Mouse (Mus musculus): ENCODE measurements around the gene Pgrmc1. TPM values are rescaled to one million over a fixed set of nuclear protein-coding genes. Genes with fewer than 3 reads are reported as not detected.

Gene Pgrmc1
- polyA plus RNA-seq, 1 experiment = 127 TPM

DNA sequence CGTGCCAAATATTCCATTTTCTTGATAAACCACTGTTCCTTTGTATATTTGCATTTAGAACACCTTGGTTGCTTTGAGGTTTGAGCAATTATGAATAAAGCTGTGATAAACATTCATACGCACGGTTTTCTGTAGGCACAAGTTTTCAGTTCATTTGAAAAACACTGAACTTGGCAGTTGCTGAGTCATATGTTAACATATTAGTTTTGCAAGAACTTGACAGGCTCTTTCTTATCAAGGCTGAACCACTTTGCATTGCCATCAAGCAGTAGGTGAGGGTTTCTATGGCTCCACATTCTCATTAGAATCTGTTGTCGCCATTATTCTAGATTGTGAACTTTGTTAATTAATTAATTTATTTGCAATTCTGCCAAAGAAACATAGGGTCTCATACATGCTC, 37.8 kb upstream of the Pgrmc1 start:
- 81% methylated on average over 4 of the region's 4 CpGs for WGBS
- DNase-seq = no peak
- H3K4me1 ChIP-seq (ENCODE audit: control insufficient read depth, insufficient read depth, low read length) = no peaks in the 10 kb centered on the region
- H3K36me3 ChIP-seq (ENCODE audit: control insufficient read depth, insufficient read depth, low read length) = no peaks in the 10 kb centered on the region
- TF ChIP-seq CTCF (conservative IDR thresholded peaks at IDR 0.05; ENCODE audit: insufficient read depth, insufficient read length, low read depth, low read length) (no peak), POLR2A (IDR thresholded peaks at IDR 0.05; ENCODE audit: low read depth, low read length) (no peak)
- H3K27me3 ChIP-seq (replicated peaks; ENCODE audit: control insufficient read depth, insufficient read depth, low read length) = no peaks in the 10 kb centered on the region
- no peak overlapping the region for H3K4me3 ChIP-seq (ENCODE audit: insufficient read depth, low read depth, low read length)
- no peak overlapping the region for H3K27ac ChIP-seq (ENCODE audit: insufficient read depth, low read depth, low read length)

DNA sequence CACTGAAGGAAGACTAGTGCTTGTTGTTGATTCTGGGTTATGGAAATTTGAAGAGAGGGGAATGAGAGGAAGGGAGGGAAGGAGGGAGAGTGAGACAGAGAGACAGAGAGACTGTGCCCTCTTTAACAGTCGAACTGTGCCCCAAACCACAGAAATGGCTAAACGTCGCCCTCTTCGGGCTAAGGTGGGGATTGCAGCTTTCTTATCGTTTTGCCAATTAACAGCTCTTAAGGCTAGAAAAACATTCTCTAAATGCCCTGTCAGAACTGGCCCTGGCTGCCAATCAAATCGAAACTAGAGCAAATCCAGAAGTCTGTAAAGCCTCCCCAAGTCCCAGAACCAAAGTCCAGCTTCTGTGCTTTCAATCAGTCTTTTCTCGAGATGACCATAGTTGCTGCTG, 36.4 kb upstream of the Pgrmc1 start:
- TF ChIP-seq CTCF (conservative IDR thresholded peaks at IDR 0.05; ENCODE audit: insufficient read depth, insufficient read length, low read depth, low read length) (peak; percentile 70), POLR2A (IDR thresholded peaks at IDR 0.05; ENCODE audit: low read depth, low read length) (no peak)
- Histone ChIP-seq H3K27ac (ENCODE audit: insufficient read depth, low read depth, low read length) (no peak overlapping the region), H3K27me3 (replicated peaks; ENCODE audit: control insufficient read depth, insufficient read depth, low read length) (no peaks in the 10 kb centered on the region), H3K4me1 (ENCODE audit: control insufficient read depth, insufficient read depth, low read length) (no peaks in the 10 kb centered on the region), H3K36me3 (ENCODE audit: control insufficient read depth, insufficient read depth, low read length) (no peaks in the 10 kb centered on the region), H3K4me3 (ENCODE audit: insufficient read depth, low read depth, low read length) (no peak overlapping the region)
- DNase-seq = peak; percentile 71
- WGBS = 3% methylated on average over 7 of the region's 7 CpGs

DNA sequence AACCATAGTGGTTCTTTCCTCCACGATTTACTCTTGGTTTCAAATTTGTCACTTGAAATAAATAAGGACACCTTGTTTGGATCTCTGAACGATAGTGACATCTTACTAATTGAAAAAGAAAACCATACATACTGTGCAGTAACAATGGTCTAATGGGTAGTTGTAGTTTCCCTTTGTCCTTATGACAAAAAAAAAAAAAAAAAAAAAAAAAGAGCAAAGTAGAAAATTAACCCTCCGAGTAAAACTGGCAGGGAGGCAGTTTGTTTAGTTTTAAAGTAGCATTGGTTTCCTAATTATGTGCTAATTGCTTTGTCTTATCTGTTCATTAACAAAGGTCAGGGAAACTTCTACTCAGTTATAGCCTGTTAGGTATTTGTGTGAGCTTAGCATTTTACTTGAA, 35.9 kb upstream of the Pgrmc1 start:
- no peaks in the 10 kb centered on the region for H3K36me3 ChIP-seq (ENCODE audit: control insufficient read depth, insufficient read depth, low read length)
- no peaks in the 10 kb centered on the region for H3K4me1 ChIP-seq (ENCODE audit: control insufficient read depth, insufficient read depth, low read length)
- no peak for TF ChIP-seq POLR2A (IDR thresholded peaks at IDR 0.05; ENCODE audit: low read depth, low read length)
- no peak for TF ChIP-seq CTCF (conservative IDR thresholded peaks at IDR 0.05; ENCODE audit: insufficient read depth, insufficient read length, low read depth, low read length)
- H3K27ac ChIP-seq (ENCODE audit: insufficient read depth, low read depth, low read length) = no peak overlapping the region
- H3K4me3 ChIP-seq (ENCODE audit: insufficient read depth, low read depth, low read length) = no peak overlapping the region
- WGBS = 13% methylated on average over 3 of the region's 3 CpGs
- no peaks in the 10 kb centered on the region for H3K27me3 ChIP-seq (replicated peaks; ENCODE audit: control insufficient read depth, insufficient read depth, low read length)
- DNase-seq = peak; percentile 4

DNA sequence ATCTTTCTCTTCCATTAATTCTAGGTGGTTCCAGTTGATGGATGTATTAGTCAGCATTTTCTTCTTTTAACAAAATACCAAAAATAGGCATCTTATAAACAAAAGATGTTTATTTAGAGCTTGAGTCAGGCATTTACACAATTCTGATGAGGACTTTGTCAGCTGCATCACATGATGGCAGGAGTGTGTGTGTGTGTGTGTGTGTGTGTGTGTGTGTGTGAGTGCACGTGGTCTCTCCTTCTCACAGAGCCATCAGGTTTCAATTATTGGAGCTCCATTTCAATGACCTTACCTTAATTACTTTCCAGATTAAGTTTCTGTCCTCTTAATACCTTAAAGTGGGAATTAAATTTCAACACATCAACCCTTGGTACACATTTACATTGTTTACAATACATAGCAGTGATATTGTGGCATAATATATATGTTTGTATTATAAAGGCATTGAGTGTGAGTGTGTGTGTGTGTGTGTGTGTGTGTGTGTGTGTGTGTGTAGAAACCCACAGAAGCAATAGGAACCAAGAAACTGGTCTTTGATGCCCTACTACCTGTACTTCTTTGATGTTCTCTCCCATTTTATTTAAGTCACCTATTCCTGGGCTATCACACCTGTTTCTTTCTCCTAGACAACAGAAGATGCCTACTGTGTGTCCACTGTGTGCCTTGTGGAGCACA, 11.2 kb upstream of the Pgrmc1 start:
- 69% methylated on average over 1 of the region's 1 CpGs for WGBS

DNA sequence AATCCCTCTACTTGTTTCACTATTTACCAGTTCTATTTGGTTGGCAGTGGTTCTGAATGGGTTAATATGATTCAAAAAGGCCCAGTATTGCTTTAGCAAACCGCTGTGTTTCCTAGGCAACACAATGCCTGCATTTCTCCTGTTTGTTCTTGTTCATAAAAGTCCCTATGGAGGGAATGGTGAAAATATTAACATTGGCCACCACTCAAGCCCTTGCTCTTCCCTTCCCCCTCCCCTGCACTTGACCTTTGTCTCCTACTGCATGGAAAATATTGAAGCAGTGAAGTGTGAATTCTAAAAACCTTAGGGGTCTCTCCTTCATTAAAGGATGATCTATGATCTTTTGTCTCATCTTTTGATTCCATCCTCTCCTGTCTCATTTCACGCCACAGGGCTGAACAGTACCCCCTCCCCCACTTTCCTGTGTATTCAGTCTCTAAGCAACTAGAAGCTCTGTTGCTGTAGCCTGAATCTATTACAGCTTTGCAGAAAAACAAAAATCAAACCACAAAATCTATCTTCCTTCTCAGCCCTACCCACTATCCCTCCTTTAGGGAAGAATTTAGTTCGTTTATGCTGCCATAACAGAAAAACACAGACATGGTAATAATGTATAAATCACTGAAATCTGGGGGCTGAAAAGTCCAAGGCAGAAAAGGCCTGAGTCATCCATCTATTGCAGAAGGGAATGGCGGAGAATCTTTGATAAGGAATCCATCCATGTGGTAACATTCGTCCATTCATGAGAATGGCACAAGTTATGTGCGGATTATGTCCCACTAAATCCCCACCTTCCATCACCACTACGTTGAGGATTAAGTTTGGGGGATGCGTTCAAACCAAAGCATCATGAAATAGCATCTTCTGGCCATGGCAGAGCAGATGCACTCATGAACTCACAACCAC, 10.4 kb upstream of the Pgrmc1 start:
- WGBS = 76% methylated on average over 8 of the region's 8 CpGs
- Histone ChIP-seq H3K27ac (ENCODE audit: insufficient read depth, low read depth, low read length) (no peak overlapping the region), H3K27me3 (replicated peaks; ENCODE audit: control insufficient read depth, insufficient read depth, low read length) (no peaks in the 10 kb centered on the region), H3K36me3 (ENCODE audit: control insufficient read depth, insufficient read depth, low read length) (no peaks in the 10 kb centered on the region), H3K4me1 (ENCODE audit: control insufficient read depth, insufficient read depth, low read length) (no peaks in the 10 kb centered on the region), H3K4me3 (ENCODE audit: insufficient read depth, low read depth, low read length) (no peak overlapping the region)
- no peak for TF ChIP-seq CTCF (conservative IDR thresholded peaks at IDR 0.05; ENCODE audit: insufficient read depth, insufficient read length, low read depth, low read length)
- TF ChIP-seq POLR2A (IDR thresholded peaks at IDR 0.05; ENCODE audit: low read depth, low read length) = no peak
- no peak for DNase-seq

More for the DNA sequence above, 11.2 kb upstream of the Pgrmc1 start:
- H3K27me3 ChIP-seq (replicated peaks; ENCODE audit: control insufficient read depth, insufficient read depth, low read length) = no peaks in the 10 kb centered on the region
- no peak overlapping the region for H3K27ac ChIP-seq (ENCODE audit: insufficient read depth, low read depth, low read length)
- no peaks in the 10 kb centered on the region for H3K4me1 ChIP-seq (ENCODE audit: control insufficient read depth, insufficient read depth, low read length)
- H3K36me3 ChIP-seq (ENCODE audit: control insufficient read depth, insufficient read depth, low read length) = no peaks in the 10 kb centered on the region
- no peak overlapping the region for H3K4me3 ChIP-seq (ENCODE audit: insufficient read depth, low read depth, low read length)
- no peak for DNase-seq
- TF ChIP-seq CTCF (conservative IDR thresholded peaks at IDR 0.05; ENCODE audit: insufficient read depth, insufficient read length, low read depth, low read length) = no peak
- TF ChIP-seq POLR2A (IDR thresholded peaks at IDR 0.05; ENCODE audit: low read depth, low read length) = no peak

DNA sequence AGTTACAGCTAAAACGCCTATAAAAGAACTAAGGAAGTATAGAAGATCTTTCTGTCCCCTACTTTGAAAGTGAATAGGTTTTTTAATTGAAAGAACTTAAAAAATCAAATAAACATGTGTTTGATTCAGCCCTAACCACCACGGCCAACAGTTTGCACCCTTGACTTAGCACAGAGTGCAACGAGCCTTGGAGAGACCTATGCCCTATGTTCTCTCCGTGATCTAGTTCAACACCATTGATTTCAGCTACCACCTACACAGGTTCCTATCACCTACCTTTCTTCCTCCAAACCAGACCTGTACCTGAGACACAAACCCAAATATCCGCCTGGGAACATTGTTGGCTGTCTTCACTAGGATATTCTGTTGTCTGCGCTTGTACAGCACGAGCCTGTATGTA, 7.7 kb upstream of the Pgrmc1 start:
- TF ChIP-seq POLR2A (IDR thresholded peaks at IDR 0.05; ENCODE audit: low read depth, low read length) (no peak), CTCF (conservative IDR thresholded peaks at IDR 0.05; ENCODE audit: insufficient read depth, insufficient read length, low read depth, low read length) (no peak)
- WGBS = 67% methylated on average over 7 of the region's 7 CpGs
- Histone ChIP-seq H3K27ac (ENCODE audit: insufficient read depth, low read depth, low read length) (no peak overlapping the region), H3K27me3 (replicated peaks; ENCODE audit: control insufficient read depth, insufficient read depth, low read length) (no peaks in the 10 kb centered on the region), H3K4me1 (ENCODE audit: control insufficient read depth, insufficient read depth, low read length) (no peaks in the 10 kb centered on the region), H3K4me3 (ENCODE audit: insufficient read depth, low read depth, low read length) (no peak overlapping the region), H3K36me3 (ENCODE audit: control insufficient read depth, insufficient read depth, low read length) (no peaks in the 10 kb centered on the region)
- no peak for DNase-seq

DNA sequence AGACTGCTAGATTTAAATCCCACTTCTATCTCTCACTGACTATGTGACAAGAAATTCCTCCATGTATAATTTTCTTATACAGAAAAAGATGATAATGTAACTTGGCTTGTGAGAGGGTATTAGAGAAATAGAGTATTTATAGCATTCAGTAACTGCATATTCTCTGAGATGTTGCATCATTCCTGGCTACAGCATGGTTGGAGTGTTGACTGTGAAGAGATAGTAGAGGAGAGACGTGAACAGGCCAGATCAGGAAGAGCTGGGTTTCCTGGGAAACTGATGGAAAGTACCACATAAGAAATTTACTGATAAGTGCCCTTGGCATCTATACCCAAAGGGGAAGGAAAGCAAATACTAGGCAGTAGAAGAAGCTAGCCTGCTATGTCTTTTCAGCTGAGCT, 6.9 kb upstream of the Pgrmc1 start:
- no peak for TF ChIP-seq CTCF (conservative IDR thresholded peaks at IDR 0.05; ENCODE audit: insufficient read depth, insufficient read length, low read depth, low read length)
- WGBS = 79% methylated on average over 1 of the region's 1 CpGs
- H3K4me1 ChIP-seq (ENCODE audit: control insufficient read depth, insufficient read depth, low read length) = no peaks in the 10 kb centered on the region
- H3K27ac ChIP-seq (ENCODE audit: insufficient read depth, low read depth, low read length) = no peak overlapping the region
- H3K4me3 ChIP-seq (ENCODE audit: insufficient read depth, low read depth, low read length) = no peak overlapping the region
- H3K27me3 ChIP-seq (replicated peaks; ENCODE audit: control insufficient read depth, insufficient read depth, low read length) = no peaks in the 10 kb centered on the region
- no peaks in the 10 kb centered on the region for H3K36me3 ChIP-seq (ENCODE audit: control insufficient read depth, insufficient read depth, low read length)
- DNase-seq = no peak

Measured in kidney, adult 2 months (tissue).